Mouse (Mus musculus) heart, embryonic 16.5 days (tissue): ENCODE measurements around the gene Parp2. TPM values are rescaled to one million over a fixed set of nuclear protein-coding genes. Genes with fewer than 3 reads are reported as not detected.

ENCODE experiments used
- ATAC-seq: fragments of 200-750 bp; cut with Nextera tagmentation; replicated peaks from 2 replicates; pipeline ENCODE4 v1.8.0; 2017; ENCODE audit warnings: moderate number of reproducible peaks; ENCODE audit not compliant: insufficient read depth, low FRiP score; ENCODE audit errors: extremely low read depth
- H3K27ac ChIP-seq: fragments of 300-500 bp; sonication (generic); 2 replicates; pipeline ENCODE4 v1.5.1; 2014; ENCODE audit warnings: mild to moderate bottlenecking, low read length, control low read depth, moderate library complexity
- H3K27me3 ChIP-seq: fragments of 300-500 bp; sonication (generic); 2 replicates; pipeline ENCODE4 v1.6.1; 2014; ENCODE audit warnings: low read length, mixed read lengths; ENCODE audit not compliant: control insufficient read depth, insufficient read depth
- H3K36me3 ChIP-seq: fragments of 300-500 bp; sonication (generic); 2 replicates; pipeline ENCODE4 v1.6.1; 2014; ENCODE audit not compliant: control insufficient read depth, insufficient read depth
- H3K4me1 ChIP-seq: fragments of 300-500 bp; sonication (generic); 2 replicates; pipeline ENCODE4 v1.6.1; 2014; ENCODE audit warnings: low read length, mixed read lengths; ENCODE audit not compliant: control insufficient read depth, insufficient read depth
- H3K4me2 ChIP-seq: fragments of 300-500 bp; sonication (generic); 2 replicates; pipeline ENCODE4 v1.6.1; 2014; ENCODE audit warnings: low read depth, mild to moderate bottlenecking, control low read depth, low read length
- H3K4me3 ChIP-seq: fragments of 300-500 bp; sonication (generic); 2 replicates; pipeline ENCODE4 v1.5.1; 2014; ENCODE audit warnings: mild to moderate bottlenecking, control low read depth, low read length
- H3K9ac ChIP-seq: fragments of 300-500 bp; sonication (generic); 2 replicates; pipeline ENCODE4 v1.6.1; 2014; ENCODE audit warnings: low read length, control low read depth
- H3K9me3 ChIP-seq: fragments of 300-500 bp; sonication (generic); replicated peaks from 2 replicates; pipeline ENCODE4 v1.6.1; 2016; ENCODE audit warnings: low read length; ENCODE audit not compliant: control insufficient read depth
- WGBS: fragments of 180-500 bp; shearing (Covaris S2); extraction: QIAGEN DNeasy Blood & Tissue Kit; methylation state at CpG from one replicate; pipeline ENCODE4 v1.1.7; 2014; 5-methylcytosine and 5-hydroxymethylcytosine counted together
- polyA plus RNA-seq: library from polyadenylated mRNA; unstranded; fragments of >200 nt; fragmentation: Nextera tagmentation; extraction: Ambion mirVana; gene quantifications from 2 replicates; pipeline ENCODE4 v1.2.1, GENCODE M21; 2015

Parp2 gene
- 39.3 and 40.4 TPM in 2 replicates for polyA plus RNA-seq

DNA sequence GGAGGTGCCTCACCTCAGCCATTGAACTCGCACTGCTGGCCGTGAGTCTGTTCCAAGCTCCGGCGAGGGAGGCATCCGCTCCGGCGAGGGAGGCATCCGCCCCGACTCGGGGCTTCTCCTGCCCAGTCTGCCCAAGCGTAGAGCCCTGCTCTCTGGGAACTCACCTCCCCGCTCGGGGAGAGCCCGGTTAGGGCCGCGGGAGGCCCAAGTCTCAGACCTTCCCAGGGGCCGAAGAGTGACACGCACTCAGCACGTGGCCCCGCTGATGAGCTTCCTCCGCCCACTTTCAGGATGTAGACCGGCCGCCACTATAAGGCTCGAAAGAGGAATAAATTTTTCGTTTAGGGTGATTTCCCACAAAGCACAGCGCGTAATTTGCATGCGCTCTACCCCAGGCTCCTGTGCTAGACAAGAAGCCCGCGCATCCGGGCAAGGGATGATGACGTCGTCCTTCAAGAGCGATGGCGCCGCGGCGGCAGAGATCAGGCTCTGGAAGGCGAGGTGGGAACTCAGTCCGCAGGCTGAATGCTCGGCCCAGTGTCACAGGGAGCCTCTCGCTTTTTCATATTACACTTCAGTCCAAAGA, at the start of gene Parp2, which contains the start of gene Ccnb1ip1:
Gene Parp2, plus strand, starts transcription at position 355 of the 586 bp plus-strand sequence.
Gene Ccnb1ip1, minus strand, starts transcription at position 246 of the 586 bp plus-strand sequence.
- peak within 1 kb of the TSS; percentile 66 for H3K4me2 ChIP-seq
- peak within 1 kb of the TSS; percentile 86 for H3K9ac ChIP-seq
- peak; percentile 99 for ATAC-seq
- H3K27ac ChIP-seq, result peak within 1 kb of the TSS; percentile 90
- WGBS, result under 1% methylated on average over 42 of the region's 42 CpGs
- H3K27me3 ChIP-seq, result no peaks in the 10 kb centered on the region
- peaks cover 3% of the 10 kb centered on the region for H3K4me1 ChIP-seq
- no peaks in the 10 kb centered on the region for H3K9me3 ChIP-seq
- peaks cover 18% of the 10 kb centered on the region for H3K36me3 ChIP-seq
- peak within 1 kb of the TSS; percentile 78 for H3K4me3 ChIP-seq

DNA sequence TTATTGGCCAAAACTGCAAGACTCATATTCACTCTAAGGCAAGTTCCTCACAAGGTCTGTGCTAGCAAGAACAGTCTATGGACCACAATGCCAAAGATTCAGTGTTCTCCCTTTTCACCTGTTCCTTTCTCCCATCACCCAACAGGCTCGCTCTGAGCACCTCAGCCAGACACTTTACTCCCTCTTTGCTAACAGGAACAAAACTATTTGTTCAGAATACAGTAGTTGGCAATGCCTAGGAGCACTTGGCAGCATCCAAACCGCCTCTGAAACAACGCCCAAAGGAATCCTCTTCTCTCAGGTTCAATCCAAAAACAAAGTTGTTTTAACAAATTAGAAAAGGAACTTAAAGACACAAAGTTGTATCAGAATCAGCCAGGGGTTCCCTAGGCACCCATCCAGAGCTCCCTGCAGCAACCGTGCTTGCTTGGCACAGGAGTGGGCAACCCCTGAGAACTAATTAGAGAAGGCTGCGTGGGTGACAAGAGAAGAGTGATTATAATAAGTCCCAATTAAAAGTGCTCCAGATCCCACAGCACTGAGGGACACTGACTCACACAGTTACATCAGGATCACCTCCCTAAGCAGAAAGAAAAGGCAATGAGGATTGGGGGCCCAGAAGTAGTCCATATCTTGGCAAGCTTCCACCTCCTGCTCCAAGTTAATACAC, 49.1 kb upstream of the Parp2 start:
- Histone ChIP-seq H3K4me2 (no peak overlapping the region), H3K27me3 (no peaks in the 10 kb centered on the region), H3K9me3 (no peaks in the 10 kb centered on the region), H3K27ac (no peak overlapping the region), H3K4me3 (no peak overlapping the region), H3K9ac (no peak overlapping the region), H3K4me1 (no peaks in the 10 kb centered on the region), H3K36me3 (no peaks in the 10 kb centered on the region)
- WGBS, result 73% methylated on average over 5 of the region's 5 CpGs
- no peak for ATAC-seq

DNA sequence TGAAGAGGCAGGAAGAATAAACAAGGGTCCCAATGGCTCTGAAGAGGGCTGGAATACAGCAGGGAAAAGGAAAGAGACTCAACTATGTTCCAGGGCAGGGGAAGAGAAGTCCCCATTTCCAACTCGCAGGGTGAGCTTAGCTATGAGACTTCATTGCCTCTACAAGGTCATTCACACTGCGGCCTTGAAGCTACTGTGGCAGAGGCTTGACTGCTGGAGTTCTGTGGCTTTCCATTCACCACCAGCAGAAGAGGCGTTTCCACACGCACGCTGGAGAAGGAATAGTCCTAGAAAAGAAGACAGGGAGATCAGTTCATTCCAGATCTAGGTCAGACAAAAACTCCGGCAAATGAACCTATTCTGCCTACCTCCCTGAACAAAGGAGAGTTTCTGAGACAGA, 41.9 kb upstream of the Parp2 start:
- no peak for ATAC-seq
- Histone ChIP-seq H3K4me3 (no peak overlapping the region), H3K9ac (no peak overlapping the region), H3K27me3 (no peaks in the 10 kb centered on the region), H3K4me2 (no peak overlapping the region), H3K36me3 (peaks cover 36% of the 10 kb centered on the region), H3K27ac (no peak overlapping the region), H3K9me3 (no peaks in the 10 kb centered on the region), H3K4me1 (no peaks in the 10 kb centered on the region)
- WGBS, result 86% methylated on average over 6 of the region's 6 CpGs

DNA sequence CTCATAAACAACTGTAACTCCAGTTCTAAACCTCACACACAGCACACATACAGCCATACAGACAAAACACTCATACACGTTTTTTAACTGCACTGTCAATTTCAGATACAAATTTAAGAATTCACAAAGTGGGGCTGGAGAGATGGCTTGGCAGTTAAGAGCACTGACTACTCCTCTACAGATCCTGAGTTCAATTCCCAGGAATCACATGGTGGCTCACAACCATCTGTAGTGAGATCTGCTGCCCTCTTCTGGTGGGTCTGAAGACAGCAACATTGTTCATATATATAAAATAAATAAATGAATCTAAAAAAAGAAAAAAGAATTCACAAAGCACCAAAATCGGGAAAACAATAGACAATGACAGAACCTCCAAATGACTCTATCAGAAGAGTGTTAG, 36.3 kb upstream of the Parp2 start:
- Histone ChIP-seq H3K36me3 (peaks cover 58% of the 10 kb centered on the region), H3K4me1 (no peaks in the 10 kb centered on the region), H3K4me2 (no peak overlapping the region), H3K4me3 (no peak overlapping the region), H3K9me3 (no peaks in the 10 kb centered on the region), H3K27ac (no peak overlapping the region), H3K9ac (no peak overlapping the region), H3K27me3 (no peaks in the 10 kb centered on the region)
- no peak for ATAC-seq
- 86% methylated on average over 2 of the region's 2 CpGs for WGBS

DNA sequence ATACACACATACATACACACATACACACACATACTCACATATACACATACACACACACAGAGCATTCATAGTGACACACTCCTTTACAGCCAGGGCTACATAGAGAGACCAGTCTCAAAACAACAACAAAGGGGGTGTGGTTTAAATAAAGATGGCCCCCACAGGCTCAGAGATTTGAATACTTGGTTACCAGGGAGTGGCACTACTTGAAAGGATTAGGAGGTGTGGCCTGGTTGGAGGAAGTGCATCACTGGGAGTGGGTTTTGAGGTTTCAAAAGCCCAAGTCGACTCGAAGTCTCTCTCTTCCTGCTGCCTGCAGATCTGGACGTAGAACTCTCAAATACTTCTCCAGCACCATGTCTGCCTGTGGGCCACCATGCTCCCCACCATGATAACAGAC, 25.5 kb upstream of the Parp2 start:
- Histone ChIP-seq H3K4me3 (no peak overlapping the region), H3K27me3 (no peaks in the 10 kb centered on the region), H3K27ac (no peak overlapping the region), H3K4me2 (no peak overlapping the region), H3K9ac (no peak overlapping the region), H3K9me3 (no peaks in the 10 kb centered on the region), H3K36me3 (peaks cover 26% of the 10 kb centered on the region), H3K4me1 (peaks cover 4% of the 10 kb centered on the region)
- no peak for ATAC-seq
- WGBS, result 88% methylated on average over 3 of the region's 3 CpGs

DNA sequence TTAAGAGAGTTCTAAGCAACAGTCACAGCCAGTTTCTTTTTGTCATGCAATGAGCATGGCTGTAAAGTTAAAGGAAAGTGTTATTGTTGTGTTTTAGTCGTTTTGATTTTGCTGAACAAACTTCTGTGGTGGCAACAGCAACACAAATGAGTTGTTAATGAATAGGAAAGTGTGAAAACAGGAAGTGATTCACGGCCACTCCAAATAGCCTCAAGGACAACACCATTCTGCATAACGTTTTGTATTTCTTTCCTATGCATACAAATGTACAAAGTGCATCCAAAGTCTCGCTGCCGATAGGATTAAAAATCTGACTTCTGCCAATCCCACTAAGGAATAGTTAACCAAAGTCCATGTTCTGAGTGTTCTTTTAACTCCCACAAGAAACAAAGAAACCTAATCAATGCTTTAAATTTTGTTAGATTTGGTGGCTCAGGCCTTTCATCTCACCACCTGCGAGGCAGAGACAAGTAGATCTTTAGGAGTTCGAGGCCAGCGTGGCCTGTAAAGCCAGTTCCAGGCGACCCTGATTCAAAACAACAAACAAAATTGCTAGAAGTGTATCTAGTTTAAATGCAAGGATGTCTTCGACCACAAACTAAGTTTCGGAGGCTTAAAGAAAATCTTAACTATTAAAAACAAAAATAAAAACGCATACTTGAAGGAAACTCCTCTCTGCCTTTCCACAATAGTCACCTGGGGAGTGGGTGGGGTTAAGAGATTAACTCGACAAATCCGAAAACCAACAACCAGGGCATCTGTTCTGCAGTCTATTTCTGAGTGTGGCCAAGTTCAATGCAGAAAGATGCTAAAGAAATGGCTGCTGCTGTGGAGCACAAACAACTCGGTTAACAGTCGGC, 23.0 kb upstream of the Parp2 start:
- peaks cover 4% of the 10 kb centered on the region for H3K4me1 ChIP-seq
- peak overlapping the region; percentile 70; the same call in 1 of the 2 replicates for H3K27ac ChIP-seq
- H3K9me3 ChIP-seq, result no peaks in the 10 kb centered on the region
- H3K4me2 ChIP-seq, result peak overlapping the region; percentile 56
- no peaks in the 10 kb centered on the region for H3K27me3 ChIP-seq
- H3K4me3 ChIP-seq, result peak overlapping the region; percentile 75
- H3K36me3 ChIP-seq, result peaks cover 18% of the 10 kb centered on the region
- no peak for ATAC-seq
- peak overlapping the region; percentile 78 for H3K9ac ChIP-seq
- 21% methylated on average over 16 of the region's 16 CpGs for WGBS

DNA sequence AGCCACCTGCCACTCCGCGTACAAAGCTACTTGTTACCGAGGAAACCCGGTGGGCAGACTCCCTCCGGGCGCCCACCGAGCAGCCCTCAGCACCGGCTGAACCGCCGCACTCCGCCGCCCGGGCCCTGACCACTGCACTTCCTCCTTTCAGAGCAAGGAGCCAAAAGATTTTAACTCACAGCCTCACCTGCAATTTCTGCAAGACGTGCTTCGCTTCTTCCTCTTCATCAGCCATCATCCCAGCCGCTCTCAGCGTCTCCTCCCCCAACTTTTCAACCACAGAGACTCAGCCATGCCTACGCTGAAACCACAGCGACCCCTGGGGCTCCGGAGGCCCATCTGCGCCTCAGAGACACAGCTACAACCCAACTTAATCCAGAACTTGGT, 22.4 kb upstream of the Parp2 start, which contains the start of gene Ttc5:
Gene Ttc5, minus strand, starts transcription at position 269 of the 387 bp plus-strand sequence.
- Histone ChIP-seq H3K36me3 (peaks cover 14% of the 10 kb centered on the region), H3K9me3 (no peaks in the 10 kb centered on the region), H3K9ac (peak within 1 kb of the TSS; percentile 78), H3K4me1 (peaks cover 4% of the 10 kb centered on the region), H3K27ac (peak within 1 kb of the TSS; percentile 70; the same call in 1 of the 2 replicates), H3K4me2 (peak within 1 kb of the TSS; percentile 56), H3K4me3 (peak within 1 kb of the TSS; percentile 75), H3K27me3 (no peaks in the 10 kb centered on the region)
- peak; percentile 93 for ATAC-seq
- under 1% methylated on average over 21 of the region's 21 CpGs for WGBS

DNA sequence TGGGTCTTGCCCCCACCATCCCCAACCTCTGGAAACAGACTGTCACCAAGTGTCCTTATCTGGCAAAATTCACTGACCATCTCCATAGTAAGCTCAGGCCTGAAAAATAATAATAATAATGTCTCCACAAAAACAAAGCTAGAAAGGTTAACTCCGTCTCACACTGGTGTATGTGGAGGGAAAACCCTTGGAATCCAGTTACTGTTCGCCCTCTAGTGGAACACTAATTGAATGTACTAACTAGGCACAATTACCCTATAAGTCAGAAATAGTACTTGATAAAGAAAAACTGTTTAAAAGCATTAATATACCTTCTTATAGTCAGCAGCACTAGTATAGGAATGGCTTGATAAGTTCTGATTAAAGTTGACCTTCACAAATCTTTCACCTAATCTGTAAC, 19.5 kb upstream of the Parp2 start:
- peaks cover 4% of the 10 kb centered on the region for H3K4me1 ChIP-seq
- 9% methylated on average over 2 of the region's 2 CpGs for WGBS
- H3K27ac ChIP-seq, result no peak overlapping the region
- H3K27me3 ChIP-seq, result no peaks in the 10 kb centered on the region
- H3K4me2 ChIP-seq, result no peak overlapping the region
- no peak overlapping the region for H3K9ac ChIP-seq
- H3K9me3 ChIP-seq, result no peaks in the 10 kb centered on the region
- no peak overlapping the region for H3K4me3 ChIP-seq
- no peaks in the 10 kb centered on the region for H3K36me3 ChIP-seq
- no peak for ATAC-seq
